Mouse (Mus musculus) heart, adult 18-20 months (tissue): Measurements from ENCODE around the gene Ugt1a1. TPM values are rescaled to one million over a fixed set of nuclear protein-coding genes. Genes with fewer than 3 reads are reported as not detected.

Experiments
- DNase-seq, 2 experiments: peaks; one replicate each; pipeline ENCODE4 v3.0.0; 2021 to 2022; ENCODE audit warnings: mixed read lengths in 1 of 2
- total RNA-seq, 2 experiments: library from RNA; stranded (reverse); gene quantifications; 2 replicates each; pipeline ENCODE4 v1.2.3; 2021

Ugt1a1 gene
- total RNA-seq, 2 experiments from 2014 or later, result 0.20 TPM; not detected in 1

DNA sequence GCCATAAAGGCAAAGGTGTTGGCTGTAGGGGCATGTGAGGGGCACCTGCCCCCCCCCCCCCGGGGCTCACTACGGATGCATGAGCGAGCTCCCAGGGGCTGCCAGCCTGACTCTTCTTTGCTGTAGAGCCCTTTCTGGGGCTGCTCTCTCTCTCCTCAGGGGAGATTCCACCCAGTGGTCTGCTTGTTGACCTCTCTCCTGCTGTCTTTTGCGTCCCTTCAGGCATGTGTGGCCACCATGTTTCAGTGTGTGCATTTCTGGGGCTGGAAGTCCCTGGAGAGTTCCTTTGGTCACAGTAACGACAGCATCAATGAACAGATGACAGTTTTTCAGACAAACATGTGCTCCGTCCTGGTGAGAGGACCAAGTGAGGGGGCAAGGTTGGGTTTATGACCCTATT lies 46.6 kb downstream of the Ugt1a1 start:
- no peak for DNase-seq

DNA sequence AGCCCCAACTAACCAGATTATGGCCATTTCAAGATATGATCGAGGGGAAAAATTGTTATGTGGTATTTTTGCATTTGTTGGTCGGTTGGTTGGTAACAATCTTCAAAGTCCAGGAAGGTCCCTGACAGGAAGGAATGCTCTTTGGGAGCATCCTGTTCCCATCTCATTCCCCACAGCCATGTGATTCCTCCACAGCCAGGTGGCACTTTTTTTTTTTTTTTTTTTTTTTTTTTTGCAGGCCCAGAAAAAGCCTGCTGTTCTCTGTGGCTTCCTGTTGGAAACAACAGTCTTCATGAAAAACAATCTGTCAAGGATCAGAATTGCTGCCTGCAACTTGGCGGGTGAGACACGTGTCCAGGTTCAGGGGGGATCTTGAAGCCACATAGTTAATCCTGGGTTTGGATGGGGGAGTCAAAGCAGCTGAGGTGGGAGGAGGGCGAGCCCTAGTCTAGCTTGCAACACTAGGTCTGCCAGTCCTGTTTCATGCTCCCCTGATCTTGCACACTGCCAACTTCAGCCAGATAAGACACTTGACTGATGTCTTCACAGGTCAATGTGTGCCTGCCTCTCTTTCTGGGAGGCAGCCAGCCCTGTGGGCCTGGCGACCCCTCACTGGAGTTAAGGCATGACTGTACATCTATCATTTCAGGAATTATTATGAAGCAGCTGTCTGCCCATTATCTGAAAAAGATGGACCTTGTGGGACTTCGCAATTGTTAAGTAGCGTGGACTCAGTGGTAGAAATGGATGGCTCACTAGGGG lies 47.3 kb downstream of the Ugt1a1 start:
- peak in 1 of 2 experiments; percentile 75 for DNase-seq

DNA sequence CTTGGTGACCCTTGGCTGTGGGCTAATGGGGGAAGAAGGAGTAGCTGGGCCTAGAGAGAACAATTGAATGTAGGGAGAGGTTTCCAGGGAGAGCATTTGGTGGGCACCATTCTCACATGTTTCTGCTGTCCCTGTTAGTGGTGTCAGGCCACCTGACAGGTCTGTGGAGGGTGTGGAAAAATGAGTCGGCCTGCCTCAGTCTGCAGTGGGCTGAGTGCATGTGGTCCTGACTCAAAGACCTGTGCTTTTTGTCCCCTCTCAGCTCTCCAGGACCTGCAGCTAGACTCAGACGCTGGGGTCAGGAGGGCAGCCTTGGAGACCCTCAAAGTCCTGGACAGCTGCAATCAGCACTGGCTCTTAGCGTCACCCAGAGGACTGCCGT lies 47.9 kb downstream of the Ugt1a1 start:
- DNase-seq, result no peak

DNA sequence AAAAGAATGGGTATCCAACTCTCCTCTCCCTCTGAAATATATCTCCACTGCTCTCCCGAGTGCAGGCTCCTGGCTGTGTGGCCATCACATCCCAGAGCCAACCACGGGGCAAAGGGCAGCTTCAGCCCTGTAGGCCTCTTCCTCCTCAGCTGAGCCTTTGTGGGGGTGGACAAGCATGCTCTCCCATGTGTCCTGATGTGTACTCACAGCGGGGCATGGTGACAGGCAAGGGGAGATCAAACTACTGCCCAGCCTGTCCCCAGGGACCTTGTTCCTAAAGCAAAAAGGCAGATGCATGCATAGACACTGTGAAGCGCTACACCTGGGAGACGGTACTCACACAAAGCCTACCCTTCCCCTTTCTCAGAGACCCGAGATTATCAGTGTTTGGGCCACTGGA lies 48.4 kb downstream of the Ugt1a1 start:
- peak in 1 of 2 experiments; percentile 58 for DNase-seq

DNA sequence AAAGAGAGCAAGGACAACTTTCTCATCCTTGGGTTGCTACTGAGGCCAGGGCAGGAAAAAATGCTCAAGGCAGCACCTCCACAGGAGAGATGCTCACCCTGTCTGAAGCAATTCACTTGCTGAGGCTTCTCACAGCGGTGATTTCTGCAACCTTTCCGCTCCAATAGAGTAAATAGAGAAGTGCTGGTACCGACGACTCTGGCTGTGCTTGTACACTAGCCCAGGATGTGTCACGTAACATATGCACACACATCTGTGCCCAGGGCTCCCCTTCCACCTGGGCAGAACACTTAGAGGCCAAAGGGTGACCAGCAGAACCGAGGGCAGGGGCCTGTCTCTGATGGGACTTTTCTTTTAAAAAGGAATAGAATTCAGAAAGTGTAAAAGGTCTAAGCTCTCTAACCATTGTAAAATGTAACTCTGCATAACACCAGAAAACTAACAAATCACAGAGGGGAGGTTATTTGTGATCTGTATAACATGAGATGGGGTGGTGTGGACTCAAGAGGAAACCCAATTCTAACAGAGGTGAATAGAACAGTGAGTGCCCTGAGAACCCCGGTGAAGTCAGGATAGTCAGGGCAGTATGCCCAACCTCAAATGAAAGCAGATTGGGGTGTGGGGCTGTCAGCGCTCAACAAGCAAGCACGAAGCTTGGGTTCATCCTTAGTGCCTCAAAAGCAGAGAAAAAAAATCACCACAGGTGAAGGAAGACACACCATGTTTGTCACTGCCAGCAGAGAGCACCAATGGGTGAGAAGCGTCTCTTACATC lies 49.0 kb downstream of the Ugt1a1 start:
- no peak for DNase-seq

DNA sequence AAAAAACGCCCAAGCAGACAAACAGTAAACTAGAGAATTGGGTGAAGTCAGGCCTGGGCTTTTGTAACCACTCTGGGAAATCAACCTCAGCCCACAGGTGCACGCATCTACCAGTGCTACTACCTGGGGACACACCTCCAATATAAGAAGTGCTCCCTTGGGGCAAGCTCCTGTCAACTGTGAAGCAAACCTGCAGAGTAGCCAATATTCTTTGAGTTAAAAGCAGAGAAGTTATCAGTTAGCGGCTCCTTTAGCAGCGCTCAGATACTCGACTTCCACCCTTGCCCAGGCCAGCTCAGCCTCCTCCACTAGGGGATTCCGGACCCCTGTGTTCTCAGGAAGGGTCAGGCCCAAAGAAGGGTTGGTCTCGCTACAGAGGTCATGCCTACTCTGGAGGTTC lies 49.9 kb downstream of the Ugt1a1 start:
- no peak for DNase-seq

DNA sequence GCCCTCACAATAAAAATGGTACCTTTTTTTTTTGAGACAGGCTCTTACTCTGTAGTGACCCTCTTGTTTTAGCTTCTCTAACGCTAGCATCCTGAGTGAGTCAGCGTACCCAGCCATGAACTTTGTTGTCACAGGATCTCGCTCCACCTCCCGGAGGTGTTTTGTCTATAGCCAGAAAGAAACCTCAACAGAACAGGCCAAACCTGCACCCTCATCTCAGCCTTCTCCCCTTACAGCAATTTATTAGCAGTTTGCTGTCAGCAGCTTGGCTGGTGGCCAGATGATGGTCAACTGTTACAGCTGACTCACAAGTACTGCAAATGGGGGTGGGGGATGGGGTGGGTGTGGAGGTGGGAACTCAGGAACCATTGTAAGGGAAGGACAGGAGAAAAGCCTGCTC lies 50.5 kb downstream of the Ugt1a1 start:
- no peak for DNase-seq

DNA sequence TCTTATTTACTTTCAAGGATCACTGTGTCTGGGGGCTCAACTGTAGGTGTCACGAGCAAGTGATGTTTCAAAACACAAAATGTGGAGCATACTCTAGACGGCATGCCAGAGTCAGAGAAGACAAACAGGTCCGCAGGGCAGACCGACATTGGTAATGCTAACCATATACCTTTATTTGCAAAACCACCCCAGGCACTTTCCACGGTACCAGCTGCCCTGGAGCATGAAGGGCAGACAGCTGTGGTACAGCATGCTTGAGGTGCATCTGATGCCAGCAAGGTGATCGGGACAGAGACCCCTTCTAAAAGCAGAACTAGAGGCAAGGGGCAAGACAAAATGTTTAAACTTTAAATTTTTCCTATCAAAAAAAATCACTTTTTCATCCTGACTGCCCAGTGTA lies 51.2 kb downstream of the Ugt1a1 start:
- DNase-seq, result no peak

DNA sequence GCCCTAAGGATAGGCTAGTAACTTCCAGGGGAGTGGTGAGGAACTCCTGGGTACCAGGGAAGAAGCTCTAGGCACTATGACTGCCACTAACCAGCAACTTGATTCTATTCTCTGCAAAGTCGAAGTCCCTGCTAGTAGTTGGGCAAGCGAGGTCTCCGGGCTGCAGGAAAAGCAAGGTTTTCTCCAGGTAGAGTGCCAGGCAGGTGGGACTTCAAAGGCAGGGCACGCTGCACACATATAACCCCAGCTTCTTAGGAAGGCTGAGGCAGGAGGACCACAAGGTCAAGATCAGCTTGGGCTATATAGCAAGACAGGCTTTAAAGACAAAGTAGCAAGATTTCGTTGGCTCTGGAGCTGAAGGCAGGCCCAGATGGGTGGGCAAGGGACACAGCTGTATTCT lies 52.0 kb downstream of the Ugt1a1 start:
- no peak for DNase-seq

DNA sequence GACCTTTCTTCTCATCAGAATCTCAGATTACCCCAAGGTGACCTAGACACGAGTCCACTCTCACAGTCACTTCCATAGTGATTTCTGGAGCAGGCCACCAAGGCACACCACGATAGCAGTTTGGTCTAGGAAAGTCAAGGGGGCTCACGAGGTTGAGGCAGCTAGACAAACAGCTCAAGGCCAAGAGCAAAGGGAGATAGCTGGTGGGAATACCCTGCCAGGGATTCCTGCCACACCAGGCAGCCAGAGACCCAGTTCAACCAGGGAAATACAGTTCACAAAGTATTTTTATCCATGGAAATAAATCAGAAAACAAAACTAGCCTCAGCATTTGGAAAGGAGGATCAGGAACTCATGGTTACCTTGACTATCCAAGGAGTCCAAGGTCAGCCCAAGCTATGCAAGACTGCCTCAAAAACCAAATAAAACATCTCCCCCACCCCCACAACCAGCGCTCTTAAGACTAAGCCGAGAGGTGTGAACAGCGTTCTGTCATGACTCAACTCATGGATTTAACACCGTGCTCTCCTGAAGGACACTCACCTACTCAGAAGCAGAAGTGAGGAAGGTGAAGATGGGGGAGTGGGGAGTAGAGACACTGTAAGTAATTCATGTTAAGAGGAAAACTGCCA lies 52.6 kb downstream of the Ugt1a1 start:
- DNase-seq, result no peak

DNA sequence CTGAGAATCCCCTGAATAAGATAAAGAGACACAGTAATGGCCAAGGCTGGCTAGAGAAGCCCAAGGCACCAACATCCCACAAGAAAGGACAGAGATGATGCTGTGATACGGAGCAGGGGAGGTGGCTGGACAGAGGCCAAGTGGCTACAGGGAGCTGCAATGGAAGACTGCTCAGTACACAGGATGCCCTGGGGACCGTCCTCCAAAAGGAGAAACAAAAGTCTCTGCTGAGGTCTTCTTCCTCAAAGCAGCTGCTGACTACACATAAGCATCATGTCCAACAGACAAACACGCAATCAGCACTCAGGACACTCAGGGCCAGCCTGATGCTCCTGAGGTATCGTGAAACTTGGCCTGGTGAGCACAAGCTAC lies 53.1 kb downstream of the Ugt1a1 start:
- DNase-seq, result no peak

DNA sequence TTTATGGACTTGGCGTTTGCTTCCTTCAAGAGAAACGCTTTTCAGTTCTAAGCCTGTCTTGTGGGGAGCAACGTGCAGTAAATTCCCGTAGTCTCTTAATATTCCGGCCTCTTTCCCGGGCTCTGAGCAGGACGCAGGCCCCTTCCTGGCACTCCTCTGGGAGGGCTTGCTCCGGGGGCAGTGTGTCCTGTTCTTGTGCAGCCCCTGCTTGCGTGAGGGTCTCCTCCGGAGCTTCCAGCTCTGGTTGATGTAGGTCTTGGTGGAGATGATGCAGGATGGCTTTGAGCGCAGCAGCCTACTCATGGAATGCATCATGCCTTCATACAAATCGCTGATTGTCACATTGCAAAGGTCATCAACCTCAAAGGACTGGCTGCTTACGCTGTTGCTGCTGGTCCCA lies 54.4 kb downstream of the Ugt1a1 start:
- no peak for DNase-seq

DNA sequence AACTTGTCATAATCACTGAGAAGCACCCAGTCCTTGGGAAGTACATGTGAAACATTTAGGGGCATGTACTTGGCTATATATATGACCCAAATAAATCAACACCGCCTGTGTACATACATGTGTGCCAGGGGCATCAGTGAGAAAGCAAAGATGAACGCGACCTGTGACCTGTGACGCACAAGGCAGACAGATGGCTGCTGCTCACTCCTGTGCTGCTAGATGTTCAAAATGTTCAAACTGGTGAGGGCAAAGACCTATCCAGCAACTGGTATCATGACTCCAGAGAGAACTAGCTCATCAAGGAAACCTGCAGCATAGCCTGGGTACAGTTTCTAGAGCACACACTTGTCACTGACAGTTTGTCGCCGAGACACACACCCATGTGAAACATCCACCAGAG lies 55.7 kb downstream of the Ugt1a1 start:
- no peak for DNase-seq

DNA sequence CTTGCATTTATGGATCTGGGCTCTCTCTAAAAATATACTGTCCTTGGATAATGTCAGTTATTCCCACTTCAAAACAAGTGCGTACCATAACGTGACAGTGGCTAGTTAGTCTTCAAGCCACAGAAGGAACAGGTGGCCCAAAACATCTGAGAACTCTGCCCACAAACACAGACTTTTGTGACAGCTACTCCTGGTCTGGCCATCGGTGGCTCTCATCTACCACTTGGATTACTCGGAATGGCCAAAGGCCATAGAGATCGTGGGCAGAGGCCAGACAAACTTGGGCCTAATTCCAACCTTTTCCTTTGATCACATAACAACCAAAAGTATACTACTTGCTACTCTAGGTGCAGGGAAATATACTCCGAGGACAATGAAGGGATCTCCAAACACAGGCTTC lies 56.3 kb downstream of the Ugt1a1 start:
- no peak for DNase-seq

Other genes starting within 250 kb of the Ugt1a1 start
- gene Usp40, start 203.4 kb upstream of the Ugt1a1 start, total RNA-seq, result 10 to 100 TPM; 15.0 to 15.6 TPM
- gene Ugt1a10, start 156.6 kb upstream of the Ugt1a1 start, total RNA-seq, result not detected
- gene Ugt1a9, start 141.2 kb upstream of the Ugt1a1 start, total RNA-seq, result not detected
- not detected for gene Ugt1a8, start 124.1 kb upstream of the Ugt1a1 start, total RNA-seq
- gene Ugt1a7c, start 116.9 kb upstream of the Ugt1a1 start, total RNA-seq, result 1 to 10 TPM; 1.2 to 1.3 TPM
- gene Ugt1a6b, start 108.7 kb upstream of the Ugt1a1 start, total RNA-seq, result 1 to 10 TPM in 1 of 2 experiments, under 1 TPM in 1; 0.72 to 1.3 TPM
- gene Ugt1a6a, start 77.2 kb upstream of the Ugt1a1 start, total RNA-seq, result 1 to 10 TPM; 3.3 TPM
- under 1 TPM in 1 of 2 experiments, not detected in 1; 0.59 TPM for gene Ugt1a5, start 45.9 kb upstream of the Ugt1a1 start, total RNA-seq
- gene Ugt1a2, start 11.4 kb upstream of the Ugt1a1 start, total RNA-seq, result not detected
- under 1 TPM in 1 of 2 experiments, not detected in 1; 0.28 TPM for gene Dnajb3, start 6.2 kb upstream of the Ugt1a1 start, total RNA-seq
- not detected for gene Mroh2a, start 15.0 kb downstream of the Ugt1a1 start, total RNA-seq
- gene Hjurp, start 65.7 kb downstream of the Ugt1a1 start, total RNA-seq, result 10 to 100 TPM; 10.6 to 11.0 TPM
- not detected for gene Trpm8, start 65.7 kb downstream of the Ugt1a1 start, total RNA-seq
- gene Spp2, start 195.0 kb downstream of the Ugt1a1 start, total RNA-seq, result not detected